Mouse (Mus musculus): ENCODE data around the gene Akna. TPM values are rescaled to one million over a fixed set of nuclear protein-coding genes. Genes with fewer than 3 reads are reported as not detected.

The Akna gene
- polyA plus RNA-seq, 1 experiment from 2014 or later: 5.2 TPM

DNA sequence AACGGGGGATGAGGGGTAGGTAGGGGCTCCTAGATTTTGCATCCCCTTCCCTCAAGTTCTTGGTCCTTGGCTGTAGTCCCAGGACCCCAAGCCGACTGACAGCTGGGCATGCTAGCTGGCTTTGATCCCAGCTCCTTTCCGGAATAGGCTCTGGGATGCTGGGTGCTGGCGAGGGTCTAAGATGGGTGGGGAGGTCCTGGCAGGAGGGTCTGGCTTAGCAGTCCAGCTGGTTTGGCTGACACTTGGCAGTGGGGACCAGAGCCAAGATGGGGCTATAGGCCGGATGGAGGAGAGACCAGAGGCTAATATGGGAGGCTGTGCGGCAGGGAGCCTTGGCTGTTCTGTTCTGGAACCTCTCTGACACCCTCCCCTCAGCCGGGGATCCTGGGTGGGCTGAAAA is 5.1 kb upstream of the Akna start:
- Histone ChIP-seq H3K36me3 (replicated peaks; ENCODE audit: insufficient read depth, low read length) (no peaks in the 10 kb centered on the region), H3K27me3 (ENCODE audit: insufficient read depth, low read length) (peaks cover 6% of the 10 kb centered on the region; the same call in 1 of the 2 replicates), H3K9ac (replicated peaks) (no peak overlapping the region), H3K9me3 (ENCODE audit: low read length) (no peaks in the 10 kb centered on the region), H3K27ac (ENCODE audit: low read depth) (no peak overlapping the region), H3K4me3 (ENCODE audit: low read depth, low read length) (no peak overlapping the region), H3K4me1 (ENCODE audit: insufficient read depth) (peaks cover 41% of the 10 kb centered on the region), H3K4me2 (ENCODE audit: low read depth, low read length) (no peak overlapping the region)
- 76% methylated on average over 7 of the region's 7 CpGs for WGBS (ENCODE audit: insufficient replicate concordance)
- TF ChIP-seq CTCF (IDR thresholded peaks at IDR 0.05; ENCODE audit: low read depth) (no peak), EP300 (IDR thresholded peaks at IDR 0.05; ENCODE audit: low read depth) (no peak)
- no peak for ATAC-seq
- no peak for DNase-seq

DNA sequence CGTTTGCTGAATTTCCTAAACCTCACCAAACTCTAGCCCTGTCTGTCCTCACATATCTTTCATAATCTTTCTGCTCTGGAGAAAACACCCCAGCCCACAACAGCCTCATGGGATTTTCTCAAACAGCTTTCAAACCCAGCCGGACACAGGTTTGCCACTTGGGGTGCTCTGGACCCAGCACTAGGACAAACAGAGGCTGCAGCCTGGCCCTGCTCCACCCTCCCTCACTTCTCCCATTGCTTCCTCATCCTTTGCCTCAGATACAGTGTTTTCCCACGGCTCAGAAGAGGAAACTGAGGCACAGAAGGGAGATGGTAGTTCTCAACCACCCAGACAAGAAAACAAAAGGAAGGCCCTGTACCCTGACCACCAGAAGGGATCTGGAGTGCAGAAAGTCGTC is 2.5 kb upstream of the Akna start:
- DNase-seq (no peak), ATAC-seq (no peak)
- H3K4me2 ChIP-seq (ENCODE audit: low read depth, low read length): peak overlapping the region; percentile 60; the same call in 1 of the 2 replicates
- H3K9ac ChIP-seq (replicated peaks): no peak overlapping the region
- peaks cover 6% of the 10 kb centered on the region; the same call in 1 of the 2 replicates for H3K27me3 ChIP-seq (ENCODE audit: insufficient read depth, low read length)
- H3K27ac ChIP-seq (ENCODE audit: low read depth): peak overlapping the region; percentile 92
- H3K36me3 ChIP-seq (replicated peaks; ENCODE audit: insufficient read depth, low read length): no peaks in the 10 kb centered on the region
- WGBS (ENCODE audit: insufficient replicate concordance): 43% methylated on average over 4 of the region's 4 CpGs
- H3K9me3 ChIP-seq (ENCODE audit: low read length): no peaks in the 10 kb centered on the region
- peaks cover 55% of the 10 kb centered on the region for H3K4me1 ChIP-seq (ENCODE audit: insufficient read depth)
- H3K4me3 ChIP-seq (ENCODE audit: low read depth, low read length): no peak overlapping the region
- no peak for TF ChIP-seq CTCF (IDR thresholded peaks at IDR 0.05; ENCODE audit: low read depth)
- no peak for TF ChIP-seq EP300 (IDR thresholded peaks at IDR 0.05; ENCODE audit: low read depth)

DNA sequence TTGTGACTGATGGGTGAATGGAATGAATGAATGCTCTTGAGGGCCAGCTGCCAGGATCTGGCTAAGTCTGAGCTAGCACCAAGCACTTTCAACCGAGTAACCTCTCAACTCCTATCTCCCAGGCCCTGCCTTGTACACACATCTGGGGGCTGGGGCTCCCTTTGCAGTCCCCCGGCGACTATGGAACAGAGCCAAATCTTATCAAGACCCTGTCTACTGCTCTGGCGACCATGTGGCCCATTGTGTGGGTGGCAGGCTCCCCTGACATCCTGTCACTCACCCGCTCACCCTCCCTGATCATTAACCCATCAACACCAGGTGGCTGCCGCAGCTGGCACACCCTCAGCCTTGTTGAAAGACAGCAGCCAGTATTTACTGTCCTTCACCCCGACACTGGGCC is 1.9 kb upstream of the Akna start:
- WGBS (ENCODE audit: insufficient replicate concordance): 13% methylated on average over 7 of the region's 7 CpGs
- 0 out of 2 replicates have a peak, but pooled peaks cover 3% of the 10 kb centered on the region for H3K27me3 ChIP-seq (ENCODE audit: insufficient read depth, low read length)
- H3K4me3 ChIP-seq (ENCODE audit: low read depth, low read length): no peak overlapping the region
- peak overlapping the region; percentile 60 for H3K4me2 ChIP-seq (ENCODE audit: low read depth, low read length)
- ATAC-seq (peak; percentile 4; the same call in 1 of the 2 replicates), DNase-seq (peak; percentile 50)
- no peaks in the 10 kb centered on the region for H3K9me3 ChIP-seq (ENCODE audit: low read length)
- H3K36me3 ChIP-seq (replicated peaks; ENCODE audit: insufficient read depth, low read length): no peaks in the 10 kb centered on the region
- 0 out of 2 replicates have a peak overlapping the region, but pooled peaks have one; percentile 11 for H3K9ac ChIP-seq (replicated peaks)
- H3K4me1 ChIP-seq (ENCODE audit: insufficient read depth): peaks cover 59% of the 10 kb centered on the region
- H3K27ac ChIP-seq (ENCODE audit: low read depth): peak overlapping the region; percentile 92
- no peak for TF ChIP-seq CTCF (IDR thresholded peaks at IDR 0.05; ENCODE audit: low read depth)
- no peak for TF ChIP-seq EP300 (IDR thresholded peaks at IDR 0.05; ENCODE audit: low read depth)

DNA sequence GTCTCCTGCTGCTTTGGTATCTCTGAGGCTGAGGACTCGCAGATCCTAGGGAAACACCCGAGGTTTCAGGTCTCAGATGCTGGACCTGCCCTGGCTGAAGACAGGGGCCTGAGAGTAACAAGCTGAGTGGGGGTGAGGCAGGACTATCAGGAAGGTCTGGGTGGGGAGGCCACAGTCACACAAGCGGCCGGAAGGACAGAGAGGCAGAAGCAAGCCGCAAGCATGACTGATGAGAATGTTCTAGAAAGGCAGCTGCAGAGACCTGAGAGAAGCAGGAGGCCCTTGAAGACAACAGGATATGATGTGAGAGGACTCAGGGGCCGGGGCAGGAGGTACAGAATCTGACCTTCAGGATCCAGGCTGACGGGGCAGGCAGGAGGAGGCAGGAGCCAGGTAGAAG is 1.1 kb upstream of the Akna start:
- TF ChIP-seq EP300 (IDR thresholded peaks at IDR 0.05; ENCODE audit: low read depth) (no peak), CTCF (IDR thresholded peaks at IDR 0.05; ENCODE audit: low read depth) (no peak)
- Histone ChIP-seq H3K9me3 (ENCODE audit: low read length) (no peaks in the 10 kb centered on the region), H3K27ac (ENCODE audit: low read depth) (peak overlapping the region; percentile 92), H3K36me3 (replicated peaks; ENCODE audit: insufficient read depth, low read length) (no peaks in the 10 kb centered on the region), H3K4me2 (ENCODE audit: low read depth, low read length) (peak overlapping the region; percentile 60), H3K9ac (replicated peaks) (peak overlapping the region; percentile 36), H3K4me1 (ENCODE audit: insufficient read depth) (peaks cover 59% of the 10 kb centered on the region), H3K27me3 (ENCODE audit: insufficient read depth, low read length) (0 out of 2 replicates have a peak, but pooled peaks cover 2% of the 10 kb centered on the region), H3K4me3 (ENCODE audit: low read depth, low read length) (no peak overlapping the region)
- DNase-seq (no peak), ATAC-seq (no peak)
- 36% methylated on average over 7 of the region's 7 CpGs for WGBS (ENCODE audit: insufficient replicate concordance)

DNA sequence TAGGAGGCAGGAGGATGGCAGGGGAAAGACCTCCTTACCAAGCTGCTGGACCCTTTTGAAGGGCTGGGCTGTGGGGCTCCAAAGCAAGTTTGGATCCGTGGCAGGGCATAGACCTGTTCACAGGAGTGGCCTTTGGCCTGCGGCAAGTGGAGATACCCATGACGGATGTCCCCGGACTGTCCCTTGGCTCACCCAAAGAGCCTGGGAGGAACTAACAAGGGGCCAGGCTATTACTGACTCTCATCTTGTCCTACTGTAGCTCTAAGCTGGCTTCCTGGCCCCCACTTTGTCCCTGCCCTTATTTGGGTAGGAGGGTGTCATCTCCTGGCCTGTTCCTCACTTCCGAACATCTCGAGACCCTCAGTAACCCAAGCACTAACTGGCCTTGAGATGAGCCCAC is 596 bp downstream of the Akna start:
- no peak for TF ChIP-seq CTCF (IDR thresholded peaks at IDR 0.05; ENCODE audit: low read depth)
- no peak for TF ChIP-seq EP300 (IDR thresholded peaks at IDR 0.05; ENCODE audit: low read depth)
- DNase-seq: no peak
- peaks cover 63% of the 10 kb centered on the region for H3K4me1 ChIP-seq (ENCODE audit: insufficient read depth)

DNA sequence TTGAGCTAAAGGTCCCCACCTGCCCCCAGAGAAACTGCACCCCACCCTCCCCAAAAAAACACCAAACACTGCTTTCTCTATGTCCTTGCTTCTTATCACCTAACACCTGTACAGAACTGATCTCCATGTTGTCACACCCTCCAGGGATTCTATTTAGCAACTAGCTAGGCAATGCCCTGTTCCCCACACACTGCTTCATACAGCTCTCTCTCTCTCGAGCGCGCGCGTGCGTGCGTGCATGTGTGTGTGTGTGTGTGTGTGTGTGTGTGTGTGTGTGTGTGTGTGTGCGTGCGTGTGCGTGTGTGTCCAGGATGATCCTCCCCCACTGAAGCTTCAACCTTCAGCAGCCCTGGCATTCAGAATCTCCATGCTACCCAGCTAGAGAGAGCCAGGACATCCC is 1.1 kb downstream of the Akna start:
- H3K4me2 ChIP-seq (ENCODE audit: low read depth, low read length): peak overlapping the region; percentile 60
- peak overlapping the region; percentile 92 for H3K27ac ChIP-seq (ENCODE audit: low read depth)
- H3K9ac ChIP-seq (replicated peaks): peak overlapping the region; percentile 68
- H3K4me1 ChIP-seq (ENCODE audit: insufficient read depth): peaks cover 63% of the 10 kb centered on the region
- no peak for TF ChIP-seq EP300 (IDR thresholded peaks at IDR 0.05; ENCODE audit: low read depth)
- no peak for TF ChIP-seq CTCF (IDR thresholded peaks at IDR 0.05; ENCODE audit: low read depth)
- H3K27me3 ChIP-seq (ENCODE audit: insufficient read depth, low read length): no peaks in the 10 kb centered on the region
- DNase-seq (no peak), ATAC-seq (peak; percentile 37)
- no peaks in the 10 kb centered on the region for H3K9me3 ChIP-seq (ENCODE audit: low read length)
- peaks cover 11% of the 10 kb centered on the region for H3K36me3 ChIP-seq (replicated peaks; ENCODE audit: insufficient read depth, low read length)
- H3K4me3 ChIP-seq (ENCODE audit: low read depth, low read length): peak overlapping the region; percentile 52
- 45% methylated on average over 10 of the region's 10 CpGs for WGBS (ENCODE audit: insufficient replicate concordance)

More for the DNA sequence above, 596 bp downstream of the Akna start:
- 40% methylated on average over 6 of the region's 6 CpGs for WGBS (ENCODE audit: insufficient replicate concordance)
- Histone ChIP-seq H3K27ac (ENCODE audit: low read depth) (peak overlapping the region; percentile 92), H3K27me3 (ENCODE audit: insufficient read depth, low read length) (no peaks in the 10 kb centered on the region), H3K9me3 (ENCODE audit: low read length) (no peaks in the 10 kb centered on the region), H3K9ac (replicated peaks) (peak overlapping the region; percentile 68), H3K4me2 (ENCODE audit: low read depth, low read length) (peak overlapping the region; percentile 60), H3K36me3 (replicated peaks; ENCODE audit: insufficient read depth, low read length) (peaks cover 7% of the 10 kb centered on the region), H3K4me3 (ENCODE audit: low read depth, low read length) (peak overlapping the region; percentile 52)
- ATAC-seq: no peak

All from liver, postnatal 0 days (tissue).